Mouse (Mus musculus) megakaryocyte, embryonic 14.5 days (primary cell): ENCODE measurements at regions not wholly inside any gene's neighbourhood (a gene's known extent, or its start where the extent isn't known, plus 50 kb on each side); places are given as distances from the start of the nearest gene placed in this dataset.

Experiments used
- H3K27me3 ChIP-seq: replicated peaks from 2 replicates; pipeline ENCODE3; 2012; ENCODE audit warnings: inconsistent platforms
- H3K36me3 ChIP-seq: replicated peaks from 2 replicates; pipeline ENCODE3; 2012; ENCODE audit warnings: low read length, inconsistent platforms, mixed read lengths
- H3K4me1 ChIP-seq: 2 replicates; pipeline ENCODE4 v1.6.1; 2012; ENCODE audit warnings: inconsistent platforms
- H3K4me3 ChIP-seq: replicated peaks from 2 replicates; pipeline ENCODE3; 2012; ENCODE audit warnings: moderate library complexity, mild to moderate bottlenecking, inconsistent platforms
- H3K9me3 ChIP-seq: 2 replicates; pipeline ENCODE4 v1.6.1; 2012; ENCODE audit warnings: inconsistent platforms
- FLI1 ChIP-seq: IDR thresholded peaks from 2 replicates; pipeline ENCODE4 v1.6.1; 2012; ENCODE audit warnings: low read length, inconsistent platforms, mixed read lengths
- GATA1 ChIP-seq: IDR thresholded peaks from 3 replicates; pipeline ENCODE4 v1.6.1; 2012; ENCODE audit warnings: mixed read lengths, low read length, inconsistent platforms, borderline replicate concordance

DNA sequence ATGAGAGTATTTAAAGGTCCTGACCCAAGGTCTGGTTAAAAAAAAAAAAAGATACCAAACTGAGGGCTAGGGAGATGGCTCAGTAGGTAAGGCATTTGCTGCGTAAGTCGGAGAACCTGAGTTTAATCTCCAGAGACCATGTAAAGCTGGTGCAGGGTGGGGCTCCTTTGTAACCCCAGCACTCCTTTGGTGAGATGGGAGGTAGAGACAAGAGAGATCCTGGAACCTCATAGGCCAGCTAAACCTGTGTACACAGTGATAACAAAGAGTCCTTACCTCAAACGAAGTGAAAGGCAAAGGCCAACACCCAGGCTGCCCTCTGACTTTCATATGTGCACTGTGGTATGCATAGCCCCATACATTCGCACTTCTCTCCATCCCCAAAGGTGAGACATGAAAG, 175.0 kb downstream of the Nucb2 start:
- Histone ChIP-seq H3K27me3 (no peaks in the 10 kb centered on the region), H3K4me1 (no peaks in the 10 kb centered on the region), H3K36me3 (no peaks in the 10 kb centered on the region), H3K4me3 (no peak overlapping the region), H3K9me3 (no peaks in the 10 kb centered on the region)
- TF ChIP-seq GATA1: no peak

DNA sequence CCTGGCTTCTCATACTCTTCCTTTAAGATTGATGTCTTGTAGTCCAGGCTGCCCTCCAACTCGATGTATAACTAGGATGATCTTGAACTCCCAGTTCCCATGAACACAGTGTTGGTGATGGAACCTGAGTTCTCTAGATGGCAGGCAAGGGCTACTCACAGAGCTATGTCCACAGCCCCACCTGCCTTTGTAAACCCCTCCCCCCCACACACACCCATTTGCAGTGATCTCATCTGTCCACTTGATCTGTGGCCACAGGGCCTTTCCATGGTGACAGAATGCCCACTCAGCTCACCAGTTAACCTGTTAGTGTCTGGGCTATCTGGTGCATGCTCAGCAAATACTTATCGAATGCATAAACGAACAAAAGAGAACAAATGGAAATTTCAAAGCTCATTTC, 176.4 kb downstream of the Nucb2 start:
- Histone ChIP-seq H3K4me3 (no peak overlapping the region), H3K4me1 (no peaks in the 10 kb centered on the region), H3K9me3 (no peaks in the 10 kb centered on the region), H3K27me3 (no peaks in the 10 kb centered on the region), H3K36me3 (no peaks in the 10 kb centered on the region)
- TF ChIP-seq GATA1: no peak
- no peak for TF ChIP-seq FLI1

DNA sequence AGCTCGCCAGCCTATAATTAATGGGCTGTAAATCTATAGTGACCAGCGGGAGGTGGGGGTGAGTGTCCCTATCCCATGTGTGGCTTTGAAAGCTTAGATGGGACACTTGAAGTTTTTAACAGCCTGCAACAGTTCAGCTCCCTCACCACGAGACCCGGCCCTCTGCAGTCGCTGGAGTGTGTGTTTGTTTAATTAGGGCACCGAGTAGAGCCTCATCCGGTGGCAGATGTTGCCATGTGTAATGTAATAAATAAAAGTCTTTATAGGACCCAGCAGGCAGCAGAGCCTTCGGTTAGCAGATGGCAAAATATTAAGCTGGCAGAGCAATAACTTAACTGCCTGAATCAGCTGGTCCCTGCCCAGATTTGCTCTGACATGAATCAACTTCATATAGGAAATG, 177.1 kb downstream of the Nucb2 start:
- Histone ChIP-seq H3K27me3 (no peaks in the 10 kb centered on the region), H3K9me3 (no peaks in the 10 kb centered on the region), H3K4me3 (no peak overlapping the region), H3K36me3 (no peaks in the 10 kb centered on the region), H3K4me1 (no peaks in the 10 kb centered on the region)
- TF ChIP-seq FLI1: no peak
- no peak for TF ChIP-seq GATA1

- Histone ChIP-seq H3K36me3 (no peaks in the 10 kb centered on the region), H3K4me1 (no peaks in the 10 kb centered on the region), H3K9me3 (peaks cover 44% of the 10 kb centered on the region), H3K27me3 (no peaks in the 10 kb centered on the region), H3K4me3 (no peak overlapping the region)
- TF ChIP-seq FLI1 (no peak), GATA1 (no peak)
Observed at GRCm38 (mm10) chr7:116700409-116700808, 196.2 kb downstream of the Nucb2 start.

DNA sequence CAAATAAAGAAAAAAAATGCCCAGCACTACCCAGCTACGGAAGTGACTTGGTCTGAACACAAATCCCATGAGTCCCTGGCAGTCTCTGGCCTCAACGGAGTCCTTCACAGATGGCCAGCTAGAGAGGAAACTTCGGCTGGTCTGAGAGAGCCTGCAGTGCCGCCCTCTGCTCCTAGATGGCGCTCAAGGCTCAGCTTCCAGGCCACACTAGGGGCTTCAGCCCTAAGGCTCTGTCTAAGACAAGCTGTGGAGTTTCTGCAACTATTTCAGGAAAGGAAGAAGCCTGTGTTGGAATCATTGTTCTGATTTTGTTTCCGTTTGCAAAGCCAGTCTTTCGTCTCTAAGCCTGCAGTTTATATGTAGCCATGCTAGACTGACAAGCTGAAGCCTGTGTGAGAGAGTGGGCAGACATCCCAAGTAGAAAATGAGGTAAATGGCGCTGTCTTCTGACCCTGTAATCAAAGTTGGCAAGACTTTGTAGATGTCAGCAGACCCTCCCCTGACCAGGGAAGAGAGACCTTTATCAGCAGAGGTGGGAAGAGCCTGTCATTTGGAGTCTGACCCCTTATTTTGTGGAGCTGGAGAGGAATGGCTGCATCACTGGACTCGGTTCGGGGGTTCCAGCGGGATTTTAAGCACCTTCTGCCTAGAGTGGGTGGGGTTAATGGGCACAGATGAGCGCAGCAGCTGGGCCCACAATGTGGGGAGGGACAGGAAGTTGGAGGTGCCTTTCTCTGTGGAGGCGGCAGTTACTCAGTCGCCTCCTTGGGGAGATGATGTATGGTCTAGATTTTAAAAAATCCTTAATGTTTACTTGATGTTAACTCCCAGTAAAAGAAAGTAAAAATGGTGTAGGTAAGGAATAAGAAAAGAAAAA, 197.5 kb downstream of the Nucb2 start:
- Histone ChIP-seq H3K4me1 (no peaks in the 10 kb centered on the region), H3K9me3 (peaks cover 52% of the 10 kb centered on the region), H3K4me3 (no peak overlapping the region), H3K36me3 (no peaks in the 10 kb centered on the region), H3K27me3 (no peaks in the 10 kb centered on the region)
- TF ChIP-seq FLI1 (no peak), GATA1 (no peak)

DNA sequence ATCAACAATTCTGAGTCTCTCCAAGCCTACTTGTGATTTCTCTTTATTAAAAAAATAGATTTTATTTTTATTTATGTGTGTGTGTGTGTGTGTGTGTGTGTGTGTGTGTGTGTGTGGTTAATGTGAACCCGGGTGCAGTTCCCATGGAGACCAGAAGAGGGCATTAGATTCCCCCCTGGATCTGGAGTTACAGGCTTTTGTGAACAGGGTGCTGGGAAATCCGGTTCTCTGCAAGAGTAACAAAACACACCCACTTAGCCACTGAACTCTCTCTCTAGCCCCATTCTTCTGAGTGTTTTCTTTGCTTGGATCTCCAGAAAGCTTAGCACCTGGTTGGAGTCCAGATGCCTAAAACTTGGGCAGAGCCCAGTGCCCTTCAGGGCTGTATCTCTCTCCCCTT, 198.4 kb downstream of the Nucb2 start:
- H3K9me3 ChIP-seq: peaks cover 54% of the 10 kb centered on the region
- TF ChIP-seq GATA1: no peak
- no peaks in the 10 kb centered on the region for H3K27me3 ChIP-seq
- no peaks in the 10 kb centered on the region for H3K36me3 ChIP-seq
- no peak overlapping the region for H3K4me3 ChIP-seq
- no peaks in the 10 kb centered on the region for H3K4me1 ChIP-seq

DNA sequence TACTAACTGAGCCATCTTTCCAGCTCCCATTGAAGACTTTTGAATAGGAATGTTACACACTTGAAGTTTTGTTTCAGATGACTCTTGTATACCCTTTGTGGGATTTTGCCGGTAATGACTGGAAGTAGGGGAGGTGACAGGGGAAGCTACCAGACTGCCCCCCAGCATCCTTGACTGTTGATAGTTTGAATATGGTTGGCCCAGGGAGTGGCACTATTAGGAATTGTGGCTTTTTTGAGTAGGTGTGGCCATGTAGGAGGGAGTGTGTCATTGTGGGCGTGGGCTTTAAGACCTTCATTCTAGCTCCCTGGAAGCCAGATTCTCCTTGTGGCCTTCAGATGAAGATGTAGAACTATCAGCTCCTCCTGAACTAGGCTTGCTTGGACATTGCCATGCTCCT, 207.4 kb downstream of the Nucb2 start:
- Histone ChIP-seq H3K36me3 (no peaks in the 10 kb centered on the region), H3K9me3 (peaks cover 10% of the 10 kb centered on the region; the same call in 1 of the 2 replicates), H3K4me3 (no peak overlapping the region), H3K4me1 (no peaks in the 10 kb centered on the region), H3K27me3 (no peaks in the 10 kb centered on the region)
- TF ChIP-seq GATA1 (no peak), FLI1 (no peak)

GRCm38 (mm10) chr7:116713200-116713599, 209.0 kb downstream of the Nucb2 start:
- H3K4me1 ChIP-seq: no peaks in the 10 kb centered on the region
- TF ChIP-seq FLI1 (no peak), GATA1 (no peak)
- no peaks in the 10 kb centered on the region for H3K36me3 ChIP-seq
- no peak overlapping the region for H3K4me3 ChIP-seq
- peaks cover 7% of the 10 kb centered on the region; the same call in 1 of the 2 replicates for H3K9me3 ChIP-seq
- H3K27me3 ChIP-seq: no peaks in the 10 kb centered on the region

DNA sequence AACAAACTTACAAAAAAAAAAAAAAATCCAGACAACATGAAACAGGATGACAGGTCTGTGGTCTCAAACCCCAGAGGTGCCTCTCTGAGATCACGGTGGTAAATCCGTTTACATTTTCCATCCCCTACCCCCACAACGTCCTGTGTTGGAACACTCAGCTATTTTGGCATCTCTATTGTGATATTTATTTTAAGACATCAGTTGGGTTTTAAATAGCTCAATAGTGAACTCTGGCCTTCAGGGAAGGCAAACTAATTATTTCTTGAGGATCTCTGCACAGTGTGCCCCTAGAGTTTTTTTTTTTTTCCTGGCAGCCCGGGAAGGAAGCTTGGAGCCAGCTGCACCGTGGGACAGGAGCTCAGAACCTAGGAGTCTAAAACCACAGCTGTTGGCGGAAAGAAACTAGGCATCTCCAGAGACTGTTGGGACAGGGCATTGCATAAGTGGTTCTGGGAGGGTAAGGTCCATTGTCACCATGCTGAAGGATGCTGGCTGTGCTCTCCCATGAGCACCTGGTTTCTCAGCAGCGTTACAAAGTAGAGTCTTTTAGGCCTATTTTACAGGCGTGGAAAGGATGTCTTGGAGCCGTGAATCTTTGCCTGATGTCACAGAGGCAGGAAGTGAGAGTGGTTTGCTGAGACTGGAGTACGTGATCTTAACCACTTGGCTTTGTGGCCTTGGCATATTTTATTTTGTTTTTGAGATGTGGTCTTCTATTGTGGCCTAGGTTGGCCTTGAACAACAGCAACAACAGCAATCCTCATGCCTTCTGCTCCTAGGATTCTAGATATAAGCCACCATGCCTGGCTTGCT, 211.3 kb downstream of the Nucb2 start:
- Histone ChIP-seq H3K27me3 (no peaks in the 10 kb centered on the region), H3K9me3 (peaks cover 7% of the 10 kb centered on the region; the same call in 1 of the 2 replicates), H3K4me1 (no peaks in the 10 kb centered on the region), H3K36me3 (no peaks in the 10 kb centered on the region), H3K4me3 (no peak overlapping the region)
- TF ChIP-seq GATA1 (no peak), FLI1 (no peak)

DNA sequence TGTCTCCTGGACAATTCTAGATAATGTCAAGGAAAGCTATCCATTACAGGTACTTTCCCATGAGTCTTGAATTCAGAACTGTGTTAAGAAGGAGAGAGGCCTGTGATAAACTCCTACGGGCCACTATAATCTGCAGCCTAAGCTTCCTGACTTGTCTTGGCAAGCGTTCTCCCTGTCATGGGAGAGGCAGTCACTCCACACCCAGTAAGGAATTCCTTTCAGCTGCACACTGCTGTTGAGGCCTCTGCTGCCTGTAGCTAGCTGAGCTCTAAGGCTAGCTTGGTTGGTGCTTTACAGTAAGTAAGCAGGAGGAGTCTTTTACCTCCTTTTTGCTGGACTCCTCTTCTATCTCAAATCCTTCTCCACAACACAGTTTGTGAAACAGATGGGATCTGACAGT, 224.2 kb downstream of the Nucb2 start:
- TF ChIP-seq FLI1 (no peak), GATA1 (no peak)
- no peaks in the 10 kb centered on the region for H3K4me1 ChIP-seq
- peaks cover 23% of the 10 kb centered on the region for H3K9me3 ChIP-seq
- no peak overlapping the region for H3K4me3 ChIP-seq
- H3K36me3 ChIP-seq: no peaks in the 10 kb centered on the region
- no peaks in the 10 kb centered on the region for H3K27me3 ChIP-seq
